Mouse (Mus musculus) neural tube, embryonic 13.5 days (tissue): Measurements from ENCODE around the gene Lce1a1. TPM values are rescaled to one million over a fixed set of nuclear protein-coding genes. Genes with fewer than 3 reads are reported as not detected.

Experiments
- ATAC-seq: fragments of 200-750 bp; cut with Nextera tagmentation; 2 replicates; pipeline ENCODE4 v1.8.0; 2017; ENCODE audit warnings: low read depth, mild to moderate bottlenecking, moderate TSS enrichment, moderate library complexity
- H3K27ac ChIP-seq: fragments of 300-500 bp; sonication (generic); replicated peaks from 2 replicates; pipeline ENCODE4 v1.5.1; 2015; ENCODE audit warnings: moderate library complexity, mild to moderate bottlenecking, inconsistent platforms
- H3K27me3 ChIP-seq: fragments of 300-500 bp; sonication (generic); 2 replicates; pipeline ENCODE4 v1.6.1; 2015; ENCODE audit warnings: mild to moderate bottlenecking, inconsistent platforms
- H3K36me3 ChIP-seq: fragments of 300-500 bp; sonication (generic); 2 replicates; pipeline ENCODE4 v1.6.1; 2015; ENCODE audit warnings: mild to moderate bottlenecking, inconsistent platforms
- H3K4me1 ChIP-seq: fragments of 300-500 bp; sonication (generic); replicated peaks from 2 replicates; pipeline ENCODE4 v1.6.1; 2015; ENCODE audit warnings: inconsistent platforms
- H3K4me2 ChIP-seq: fragments of 300-500 bp; sonication (generic); 2 replicates; pipeline ENCODE4 v1.6.1; 2015; ENCODE audit warnings: inconsistent platforms, mild to moderate bottlenecking, moderate library complexity
- H3K4me3 ChIP-seq: fragments of 300-500 bp; sonication (generic); 2 replicates; pipeline ENCODE4 v1.5.1; 2015; ENCODE audit warnings: mild to moderate bottlenecking, inconsistent platforms
- H3K9ac ChIP-seq: fragments of 300-500 bp; sonication (generic); 2 replicates; pipeline ENCODE4 v1.6.1; 2015; ENCODE audit warnings: moderate library complexity, mild to moderate bottlenecking, inconsistent platforms
- H3K9me3 ChIP-seq: fragments of 300-500 bp; sonication (generic); 2 replicates; pipeline ENCODE4 v1.6.1; 2016; ENCODE audit warnings: inconsistent platforms
- WGBS: fragments of 180-500 bp; shearing (Covaris S2); methylation state at CpG from one replicate; pipeline ENCODE4 v1.1.7; 2015; 5-methylcytosine and 5-hydroxymethylcytosine counted together
- polyA plus RNA-seq: library from polyadenylated mRNA; unstranded; fragments of >200 nt; fragmentation: Nextera tagmentation; extraction: Ambion mirVana; gene quantifications from 2 replicates; pipeline ENCODE4 v1.2.1, GENCODE M21; 2015

Gene Lce1a1
- polyA plus RNA-seq, 1 experiment from 2014 or later = not detected

DNA sequence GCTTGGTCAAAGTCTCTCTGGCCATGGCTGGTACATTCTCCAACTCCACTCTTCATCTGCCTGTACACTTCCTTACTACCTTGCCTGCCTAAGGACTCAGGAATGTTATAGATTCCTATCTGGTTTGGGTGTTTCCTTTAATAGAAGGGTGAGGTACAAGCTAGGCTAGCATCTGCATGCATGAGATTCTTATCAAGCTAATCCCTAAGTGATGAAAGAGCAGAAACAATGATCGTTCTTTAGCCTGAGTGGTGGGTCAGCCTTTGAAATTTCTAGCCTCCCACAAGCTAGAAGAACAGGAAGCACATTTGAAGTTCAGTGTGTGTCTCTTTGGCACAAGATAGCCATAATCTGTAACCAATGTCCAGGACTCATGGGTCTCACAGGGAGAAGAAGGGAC lies 38.3 kb downstream of the Lce1a1 start:
- no peaks in the 10 kb centered on the region for H3K9me3 ChIP-seq
- no peak overlapping the region for H3K27ac ChIP-seq
- no peaks in the 10 kb centered on the region for H3K27me3 ChIP-seq
- H3K9ac ChIP-seq = no peak overlapping the region
- WGBS = 85% methylated on average over 1 of the region's 1 CpGs
- no peak overlapping the region for H3K4me2 ChIP-seq
- ATAC-seq = no peak
- no peaks in the 10 kb centered on the region for H3K4me1 ChIP-seq
- H3K4me3 ChIP-seq = no peak overlapping the region
- H3K36me3 ChIP-seq = no peaks in the 10 kb centered on the region

DNA sequence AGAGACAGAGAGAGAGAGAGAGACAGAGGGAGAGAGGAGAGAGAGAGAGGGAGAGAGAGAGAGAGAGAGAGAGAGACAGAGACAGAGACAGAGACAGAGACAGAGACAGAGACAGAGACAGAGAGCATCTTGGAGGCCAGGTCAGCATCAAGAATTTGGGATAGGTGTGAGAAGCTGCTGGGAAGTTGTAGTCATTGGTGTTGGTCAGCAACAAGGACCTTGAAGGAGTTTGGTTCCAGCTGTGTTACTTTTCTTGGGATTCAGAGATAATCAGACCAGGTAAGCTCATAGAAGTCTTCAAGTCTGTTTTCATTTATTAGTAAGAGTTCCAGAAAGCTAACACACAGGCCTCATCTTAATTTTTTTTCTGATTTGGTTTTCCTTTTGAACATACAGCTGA lies 40.7 kb downstream of the Lce1a1 start, which contains the start of gene 2210017I01Rik:
TSS of gene 2210017I01Rik (minus strand) at position 101 of the 400 bp plus-strand sequence.
- Histone ChIP-seq H3K27me3 (no peaks in the 10 kb centered on the region), H3K36me3 (no peaks in the 10 kb centered on the region), H3K27ac (no peak within 1 kb of the TSS), H3K9me3 (no peaks in the 10 kb centered on the region), H3K4me1 (no peaks in the 10 kb centered on the region), H3K9ac (no peak within 1 kb of the TSS), H3K4me2 (no peak within 1 kb of the TSS), H3K4me3 (no peak within 1 kb of the TSS)
- no peak for ATAC-seq

DNA sequence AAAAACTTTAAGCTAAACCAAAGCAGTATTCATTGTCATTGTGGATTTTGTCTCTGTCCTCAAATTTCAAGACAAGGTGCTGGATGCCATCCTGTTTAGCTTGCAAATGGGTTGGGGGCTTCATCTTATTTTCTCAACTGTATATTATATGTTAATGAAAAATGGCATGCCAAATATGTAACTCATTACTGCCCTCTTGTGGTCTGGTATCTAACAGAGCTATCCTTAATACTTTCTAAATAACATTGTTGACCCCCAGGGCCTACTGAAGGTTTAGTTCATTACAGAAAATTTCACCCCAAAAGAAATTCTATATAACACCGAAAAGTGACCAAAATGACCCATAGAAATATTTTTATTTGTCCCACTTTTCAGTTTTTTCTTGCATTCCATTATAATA lies 45.9 kb downstream of the Lce1a1 start:
- WGBS = 46% methylated on average over 1 of the region's 1 CpGs
- H3K4me1 ChIP-seq = no peaks in the 10 kb centered on the region
- no peaks in the 10 kb centered on the region for H3K27me3 ChIP-seq
- H3K9me3 ChIP-seq = peaks cover 5% of the 10 kb centered on the region
- H3K9ac ChIP-seq = no peak overlapping the region
- no peak overlapping the region for H3K4me3 ChIP-seq
- H3K4me2 ChIP-seq = no peak overlapping the region
- H3K27ac ChIP-seq = no peak overlapping the region
- no peaks in the 10 kb centered on the region for H3K36me3 ChIP-seq
- ATAC-seq = no peak

DNA sequence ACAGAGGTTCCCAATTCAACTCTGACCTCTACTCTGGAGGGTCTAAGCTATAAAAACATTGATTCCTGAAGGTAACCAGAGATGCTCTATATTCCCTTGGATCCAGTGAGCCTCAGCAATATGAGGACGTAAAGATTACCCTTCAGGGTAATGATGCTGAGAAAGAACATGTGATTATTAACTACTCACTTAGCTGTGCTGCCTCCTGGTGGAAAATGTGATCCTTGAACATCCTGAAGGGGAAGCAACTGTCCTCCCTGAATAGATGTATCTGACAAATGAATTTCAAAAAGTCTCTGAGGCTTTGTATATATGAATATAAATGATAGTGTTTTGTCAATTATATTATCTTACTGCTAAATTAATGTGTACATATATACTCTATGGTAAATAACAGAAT lies 47.7 kb downstream of the Lce1a1 start:
- peaks cover 5% of the 10 kb centered on the region for H3K9me3 ChIP-seq

GRCm38 (mm10) chr3:92599973-92600372 lies 48.1 kb downstream of the Lce1a1 start:
- Histone ChIP-seq H3K27ac (no peak overlapping the region), H3K9ac (no peak overlapping the region), H3K4me1 (no peaks in the 10 kb centered on the region), H3K4me2 (no peak overlapping the region), H3K4me3 (no peak overlapping the region), H3K9me3 (peaks cover 5% of the 10 kb centered on the region), H3K36me3 (no peaks in the 10 kb centered on the region), H3K27me3 (no peaks in the 10 kb centered on the region)
- ATAC-seq = no peak

More for the DNA sequence above, 47.7 kb downstream of the Lce1a1 start:
- Histone ChIP-seq H3K36me3 (no peaks in the 10 kb centered on the region), H3K27me3 (no peaks in the 10 kb centered on the region), H3K4me3 (no peak overlapping the region), H3K27ac (no peak overlapping the region), H3K4me1 (no peaks in the 10 kb centered on the region), H3K9ac (no peak overlapping the region), H3K4me2 (no peak overlapping the region)
- 52% methylated on average over 1 of the region's 1 CpGs for WGBS
- ATAC-seq = no peak

DNA sequence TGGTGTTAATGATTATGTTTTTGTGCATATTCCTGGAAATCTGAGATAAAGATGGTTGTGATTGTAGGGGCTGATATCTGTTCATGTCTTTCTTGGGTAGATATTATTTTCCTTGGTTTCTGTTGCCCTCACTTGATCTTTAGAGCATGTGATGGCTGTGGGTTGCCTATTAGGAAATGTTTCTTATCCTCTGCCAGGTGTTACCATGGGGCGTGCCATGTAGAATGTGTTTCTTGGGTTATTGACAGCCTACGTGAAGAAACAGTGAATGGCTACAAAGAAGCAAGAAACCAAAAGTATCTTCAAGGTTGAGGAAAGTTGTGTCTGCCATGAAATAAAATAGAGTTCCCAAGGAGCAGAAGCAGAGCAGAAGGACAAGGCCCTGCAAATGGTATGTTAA lies 49.7 kb downstream of the Lce1a1 start:
- no peak overlapping the region for H3K9ac ChIP-seq
- H3K27ac ChIP-seq = no peak overlapping the region
- WGBS = 97% methylated on average over 2 of the region's 2 CpGs
- H3K27me3 ChIP-seq = no peaks in the 10 kb centered on the region
- no peak for ATAC-seq
- peaks cover 5% of the 10 kb centered on the region for H3K9me3 ChIP-seq
- no peak overlapping the region for H3K4me3 ChIP-seq
- H3K36me3 ChIP-seq = no peaks in the 10 kb centered on the region
- H3K4me2 ChIP-seq = no peak overlapping the region
- no peaks in the 10 kb centered on the region for H3K4me1 ChIP-seq

Other genes starting within 250 kb of the Lce1a1 start
- not detected in 2 replicates for gene Sprr2i, start 240.3 kb downstream of the Lce1a1 start, polyA plus RNA-seq
- not detected in 2 replicates for gene Sprr2j-ps, start 230.2 kb downstream of the Lce1a1 start, polyA plus RNA-seq
- 9.7 and 14.2 TPM in 2 replicates for gene Gm9774, start 218.9 kb downstream of the Lce1a1 start, polyA plus RNA-seq
- not detected in 2 replicates for gene Sprr2k, start 215.7 kb downstream of the Lce1a1 start, polyA plus RNA-seq
- gene Sprr1b, start 209.5 kb downstream of the Lce1a1 start, polyA plus RNA-seq = not detected in 2 replicates
- gene Sprr3, start 189.6 kb downstream of the Lce1a1 start, polyA plus RNA-seq = not detected in 2 replicates
- not detected in 2 replicates for gene Sprr1a, start 162.4 kb downstream of the Lce1a1 start, polyA plus RNA-seq
- gene Sprr4, start 147.8 kb downstream of the Lce1a1 start, polyA plus RNA-seq = not detected in 2 replicates
- gene 2310046K23Rik, start 113.8 kb downstream of the Lce1a1 start, polyA plus RNA-seq = not detected in 2 replicates
- gene Ivl, start 74.6 kb downstream of the Lce1a1 start, polyA plus RNA-seq = not detected in 2 replicates
- gene Smcp, start 59.3 kb downstream of the Lce1a1 start, polyA plus RNA-seq = not detected in 2 replicates
- not detected in 2 replicates for gene 2210017I01Rik, start 40.8 kb downstream of the Lce1a1 start, polyA plus RNA-seq
- gene Lce6a, start 26.6 kb downstream of the Lce1a1 start, polyA plus RNA-seq = not detected in 2 replicates
- gene Lce1b, start 8.6 kb upstream of the Lce1a1 start, polyA plus RNA-seq = not detected in 2 replicates
- gene Lce1a2, start 22.0 kb upstream of the Lce1a1 start, polyA plus RNA-seq = not detected in 2 replicates
- gene Lce1c, start 30.9 kb upstream of the Lce1a1 start, polyA plus RNA-seq = not detected in 2 replicates
- not detected in 2 replicates for gene Lce1d, start 38.9 kb upstream of the Lce1a1 start, polyA plus RNA-seq
- not detected in 2 replicates for gene Lce1e, start 60.8 kb upstream of the Lce1a1 start, polyA plus RNA-seq
- not detected in 2 replicates for gene Lce1f, start 72.0 kb upstream of the Lce1a1 start, polyA plus RNA-seq
- not detected in 2 replicates for gene Gm38119, start 90.8 kb upstream of the Lce1a1 start, polyA plus RNA-seq
- gene Lce1g, start 104.0 kb upstream of the Lce1a1 start, polyA plus RNA-seq = not detected in 2 replicates
- gene Lce1h, start 116.8 kb upstream of the Lce1a1 start, polyA plus RNA-seq = not detected in 2 replicates
- gene Lce1i, start 130.6 kb upstream of the Lce1a1 start, polyA plus RNA-seq = not detected in 2 replicates
- gene Lce1j, start 142.2 kb upstream of the Lce1a1 start, polyA plus RNA-seq = not detected in 2 replicates
- not detected in 2 replicates for gene Lce1k, start 159.6 kb upstream of the Lce1a1 start, polyA plus RNA-seq
- not detected in 2 replicates for gene Kprp, start 178.9 kb upstream of the Lce1a1 start, polyA plus RNA-seq
- not detected in 2 replicates for gene Lce1l, start 203.0 kb upstream of the Lce1a1 start, polyA plus RNA-seq
- not detected in 2 replicates for gene 2310050C09Rik, start 221.9 kb upstream of the Lce1a1 start, polyA plus RNA-seq